Mouse (Mus musculus): ENCODE measurements around the gene Kank2. TPM values are rescaled to one million over a fixed set of nuclear protein-coding genes. Genes with fewer than 3 reads are reported as not detected.
"Not testable (repeated sequence)": the region's sequence is repeated elsewhere in the genome, so short reads cannot be mapped to it uniquely, and the experiment has no call there.

Kank2 gene
- polyA plus RNA-seq, 1 experiment from 2014 or later = 9.5 TPM

- no peak overlapping the region for H3K4me3 ChIP-seq (ENCODE audit: low read depth, low read length)
- peaks cover 38% of the 10 kb centered on the region for H3K36me3 ChIP-seq (ENCODE audit: control insufficient read depth, insufficient read depth, low read length)
- peaks cover 35% of the 10 kb centered on the region for H3K4me1 ChIP-seq (replicated peaks; ENCODE audit: control insufficient read depth, insufficient read depth, low read length)
- ATAC-seq (replicated peaks; ENCODE audit: low FRiP score, low TSS enrichment, low read depth) = no peak
- peak overlapping the region; percentile 56 for H3K4me2 ChIP-seq (ENCODE audit: low read length)
- H3K9me3 ChIP-seq (ENCODE audit: control insufficient read depth, low read length) = no peaks in the 10 kb centered on the region
- no peak for DNase-seq (ENCODE audit: low spot score)
- no peaks in the 10 kb centered on the region for H3K27me3 ChIP-seq (replicated peaks; ENCODE audit: control insufficient read depth, insufficient read depth, low read length)
- whole genome bisulfite sequencing = 73% methylated on average over 5 of the region's 5 CpGs
- H3K27ac ChIP-seq (ENCODE audit: low read depth) = no peak overlapping the region; the same call in 1 of the 2 replicates
- no peak overlapping the region for H3K9ac ChIP-seq (ENCODE audit: low read length)
Measured at GRCm38 (mm10) chr9:21795579-21795978, 3.0 kb downstream of the Kank2 start.

- no peak for DNase-seq (ENCODE audit: low spot score)
- Histone ChIP-seq H3K4me2 (ENCODE audit: low read length) (no peak overlapping the region), H3K9ac (ENCODE audit: low read length) (no peak overlapping the region), H3K27me3 (replicated peaks; ENCODE audit: control insufficient read depth, insufficient read depth, low read length) (no peaks in the 10 kb centered on the region), H3K4me3 (ENCODE audit: low read depth, low read length) (no peak overlapping the region), H3K27ac (ENCODE audit: low read depth) (no peak overlapping the region), H3K4me1 (replicated peaks; ENCODE audit: control insufficient read depth, insufficient read depth, low read length) (peaks cover 35% of the 10 kb centered on the region), H3K9me3 (ENCODE audit: control insufficient read depth, low read length) (no peaks in the 10 kb centered on the region), H3K36me3 (ENCODE audit: control insufficient read depth, insufficient read depth, low read length) (peaks cover 43% of the 10 kb centered on the region)
- 92% methylated on average over 25 of the region's 25 CpGs for WGBS
- ATAC-seq (replicated peaks; ENCODE audit: low FRiP score, low TSS enrichment, low read depth) = no peak
Measured at GRCm38 (mm10) chr9:21794925-21795324, 3.6 kb downstream of the Kank2 start.

- 93% methylated on average over 18 of the region's 18 CpGs for WGBS
- H3K36me3 ChIP-seq (ENCODE audit: control insufficient read depth, insufficient read depth, low read length) = peaks cover 48% of the 10 kb centered on the region
Measured at GRCm38 (mm10) chr9:21794344-21794834, 4.2 kb downstream of the Kank2 start.

GRCm38 (mm10) chr9:21793507-21793906 is 5.0 kb downstream of the Kank2 start:
- H3K27me3 ChIP-seq (replicated peaks; ENCODE audit: control insufficient read depth, insufficient read depth, low read length); H3K9ac ChIP-seq (ENCODE audit: low read length); H3K9me3 ChIP-seq (ENCODE audit: control insufficient read depth, low read length); DNase-seq (ENCODE audit: low spot score); H3K4me3 ChIP-seq (ENCODE audit: low read depth, low read length); ATAC-seq (replicated peaks; ENCODE audit: low FRiP score, low TSS enrichment, low read depth); H3K4me2 ChIP-seq (ENCODE audit: low read length); H3K27ac ChIP-seq (ENCODE audit: low read depth): not testable (repeated sequence)
- H3K4me1 ChIP-seq (replicated peaks; ENCODE audit: control insufficient read depth, insufficient read depth, low read length) = peaks cover 31% of the 10 kb centered on the region
- H3K36me3 ChIP-seq (ENCODE audit: control insufficient read depth, insufficient read depth, low read length) = peaks cover 57% of the 10 kb centered on the region
- 96% methylated on average over 6 of the region's 6 CpGs for WGBS

More at GRCm38 (mm10) chr9:21794344-21794834, 4.2 kb downstream of the Kank2 start:
- DNase-seq (ENCODE audit: low spot score) (no peak), ATAC-seq (replicated peaks; ENCODE audit: low FRiP score, low TSS enrichment, low read depth) (no peak)
- no peak overlapping the region for H3K4me2 ChIP-seq (ENCODE audit: low read length)
- no peak overlapping the region for H3K27ac ChIP-seq (ENCODE audit: low read depth)
- H3K9ac ChIP-seq (ENCODE audit: low read length) = no peak overlapping the region
- H3K4me1 ChIP-seq (replicated peaks; ENCODE audit: control insufficient read depth, insufficient read depth, low read length) = peaks cover 35% of the 10 kb centered on the region
- H3K4me3 ChIP-seq (ENCODE audit: low read depth, low read length) = no peak overlapping the region
- H3K27me3 ChIP-seq (replicated peaks; ENCODE audit: control insufficient read depth, insufficient read depth, low read length) = no peaks in the 10 kb centered on the region
- H3K9me3 ChIP-seq (ENCODE audit: control insufficient read depth, low read length) = no peaks in the 10 kb centered on the region

- H3K4me3 ChIP-seq (ENCODE audit: low read depth, low read length) = no peak overlapping the region
- ATAC-seq (replicated peaks; ENCODE audit: low FRiP score, low TSS enrichment, low read depth) = no peak
- H3K9ac ChIP-seq (ENCODE audit: low read length) = no peak overlapping the region
- 44% methylated on average over 8 of the region's 8 CpGs for WGBS
- H3K4me2 ChIP-seq (ENCODE audit: low read length) = peak overlapping the region; percentile 17
- H3K9me3 ChIP-seq (ENCODE audit: control insufficient read depth, low read length) = no peaks in the 10 kb centered on the region
- no peak for DNase-seq (ENCODE audit: low spot score)
- H3K27me3 ChIP-seq (replicated peaks; ENCODE audit: control insufficient read depth, insufficient read depth, low read length) = no peaks in the 10 kb centered on the region
- no peak overlapping the region for H3K27ac ChIP-seq (ENCODE audit: low read depth)
- H3K4me1 ChIP-seq (replicated peaks; ENCODE audit: control insufficient read depth, insufficient read depth, low read length) = peaks cover 34% of the 10 kb centered on the region
- peaks cover 61% of the 10 kb centered on the region for H3K36me3 ChIP-seq (ENCODE audit: control insufficient read depth, insufficient read depth, low read length)
Measured at GRCm38 (mm10) chr9:21792644-21793043, 5.9 kb downstream of the Kank2 start.

- no peak for DNase-seq (ENCODE audit: low spot score)
- Histone ChIP-seq H3K4me3 (ENCODE audit: low read depth, low read length) (no peak overlapping the region), H3K36me3 (ENCODE audit: control insufficient read depth, insufficient read depth, low read length) (peaks cover 61% of the 10 kb centered on the region), H3K4me1 (replicated peaks; ENCODE audit: control insufficient read depth, insufficient read depth, low read length) (peaks cover 28% of the 10 kb centered on the region), H3K4me2 (ENCODE audit: low read length) (no peak overlapping the region), H3K9ac (ENCODE audit: low read length) (no peak overlapping the region), H3K27ac (ENCODE audit: low read depth) (no peak overlapping the region), H3K9me3 (ENCODE audit: control insufficient read depth, low read length) (no peaks in the 10 kb centered on the region), H3K27me3 (replicated peaks; ENCODE audit: control insufficient read depth, insufficient read depth, low read length) (no peaks in the 10 kb centered on the region)
- ATAC-seq (replicated peaks; ENCODE audit: low FRiP score, low TSS enrichment, low read depth) = no peak
- 72% methylated on average over 8 of the region's 8 CpGs for WGBS
Measured at GRCm38 (mm10) chr9:21791861-21792260, 6.7 kb downstream of the Kank2 start.

- no peak for ATAC-seq (replicated peaks; ENCODE audit: low FRiP score, low TSS enrichment, low read depth)
- no peak overlapping the region for H3K4me3 ChIP-seq (ENCODE audit: low read depth, low read length)
- no peak overlapping the region for H3K27ac ChIP-seq (ENCODE audit: low read depth)
- H3K27me3 ChIP-seq (replicated peaks; ENCODE audit: control insufficient read depth, insufficient read depth, low read length) = no peaks in the 10 kb centered on the region
- H3K9me3 ChIP-seq (ENCODE audit: control insufficient read depth, low read length) = no peaks in the 10 kb centered on the region
- H3K4me1 ChIP-seq (replicated peaks; ENCODE audit: control insufficient read depth, insufficient read depth, low read length) = peaks cover 20% of the 10 kb centered on the region
- DNase-seq (ENCODE audit: low spot score) = no peak
- H3K36me3 ChIP-seq (ENCODE audit: control insufficient read depth, insufficient read depth, low read length) = peaks cover 67% of the 10 kb centered on the region
- no peak overlapping the region for H3K4me2 ChIP-seq (ENCODE audit: low read length)
- WGBS = 77% methylated on average over 9 of the region's 9 CpGs
- no peak overlapping the region for H3K9ac ChIP-seq (ENCODE audit: low read length)
Measured at GRCm38 (mm10) chr9:21788234-21788633, 10.3 kb downstream of the Kank2 start.

GRCm38 (mm10) chr9:21787654-21788053 is 10.9 kb downstream of the Kank2 start:
- Histone ChIP-seq H3K27ac (ENCODE audit: low read depth) (0 out of 2 replicates have a peak overlapping the region, but pooled peaks have one; percentile 0), H3K4me1 (replicated peaks; ENCODE audit: control insufficient read depth, insufficient read depth, low read length) (peaks cover 14% of the 10 kb centered on the region), H3K9me3 (ENCODE audit: control insufficient read depth, low read length) (no peaks in the 10 kb centered on the region), H3K36me3 (ENCODE audit: control insufficient read depth, insufficient read depth, low read length) (peaks cover 67% of the 10 kb centered on the region), H3K4me2 (ENCODE audit: low read length) (no peak overlapping the region), H3K9ac (ENCODE audit: low read length) (no peak overlapping the region), H3K4me3 (ENCODE audit: low read depth, low read length) (no peak overlapping the region), H3K27me3 (replicated peaks; ENCODE audit: control insufficient read depth, insufficient read depth, low read length) (no peaks in the 10 kb centered on the region)
- WGBS = 72% methylated on average over 5 of the region's 5 CpGs
- ATAC-seq (replicated peaks; ENCODE audit: low FRiP score, low TSS enrichment, low read depth) = no peak
- DNase-seq (ENCODE audit: low spot score) = no peak

GRCm38 (mm10) chr9:21786906-21787305 is 11.6 kb downstream of the Kank2 start:
- Histone ChIP-seq H3K4me1 (replicated peaks; ENCODE audit: control insufficient read depth, insufficient read depth, low read length) (peaks cover 8% of the 10 kb centered on the region), H3K27ac (ENCODE audit: low read depth) (no peak overlapping the region), H3K4me2 (ENCODE audit: low read length) (no peak overlapping the region), H3K27me3 (replicated peaks; ENCODE audit: control insufficient read depth, insufficient read depth, low read length) (no peaks in the 10 kb centered on the region), H3K9ac (ENCODE audit: low read length) (no peak overlapping the region), H3K9me3 (ENCODE audit: control insufficient read depth, low read length) (no peaks in the 10 kb centered on the region), H3K36me3 (ENCODE audit: control insufficient read depth, insufficient read depth, low read length) (peaks cover 71% of the 10 kb centered on the region), H3K4me3 (ENCODE audit: low read depth, low read length) (no peak overlapping the region)
- 13% methylated on average over 6 of the region's 6 CpGs for WGBS
- ATAC-seq (replicated peaks; ENCODE audit: low FRiP score, low TSS enrichment, low read depth) = peak; percentile 61; the same call in 1 of the 2 replicates
- DNase-seq (ENCODE audit: low spot score) = peak; percentile 78

Measured in intestine, embryonic 14.5 days (tissue).